Mouse (Mus musculus): ENCODE measurements around the gene Tmem69. TPM values are rescaled to one million over a fixed set of nuclear protein-coding genes. Genes with fewer than 3 reads are reported as not detected.

Tmem69 gene
- polyA plus RNA-seq, 1 experiment from 2014 or later, result 38.1 TPM

- Histone ChIP-seq H3K27ac (ENCODE audit: low read depth, low read length) (no peak overlapping the region), H3K27me3 (ENCODE audit: control insufficient read depth, insufficient read depth, low read length) (no peaks in the 10 kb centered on the region), H3K4me1 (ENCODE audit: control insufficient read depth, insufficient read depth, low read length) (no peaks in the 10 kb centered on the region; the same call in 1 of the 2 replicates), H3K4me3 (ENCODE audit: low read depth, low read length) (no peak overlapping the region), H3K36me3 (ENCODE audit: control insufficient read depth, insufficient read depth, low read length) (peaks cover 4% of the 10 kb centered on the region; the same call in 1 of the 2 replicates), H3K9ac (ENCODE audit: low read length) (no peak overlapping the region), H3K4me2 (no peak overlapping the region), H3K9me3 (ENCODE audit: control insufficient read depth, low read length) (no peaks in the 10 kb centered on the region)
- no peak for ATAC-seq (ENCODE audit: low FRiP score)
- no peak for DNase-seq (ENCODE audit: low spot score, missing footprints)
- WGBS, result 90% methylated on average over 3 of the region's 3 CpGs
Observed at GRCm38 (mm10) chr4:116553035-116553434, 2.7 kb downstream of the Tmem69 start.

DNA sequence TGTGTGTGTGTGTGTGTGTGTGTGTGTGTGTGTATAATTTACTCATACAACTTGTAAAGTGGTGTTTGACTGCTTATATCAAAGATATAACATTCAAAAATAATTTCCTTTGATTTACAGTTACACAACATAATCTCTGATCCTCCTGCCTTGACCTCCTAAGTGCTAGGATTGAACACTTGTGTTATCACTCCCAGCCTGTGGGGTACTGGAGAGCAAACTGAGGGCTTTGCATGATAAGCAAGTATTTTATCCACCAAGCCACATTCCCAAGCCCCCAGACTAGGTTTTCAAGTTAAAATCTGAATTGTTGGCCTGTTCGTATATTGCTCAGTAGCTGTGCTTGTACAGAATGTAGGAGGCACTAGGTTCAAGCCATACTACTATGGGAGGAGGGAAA is 5.3 kb downstream of the Tmem69 start:
- DNase-seq (ENCODE audit: low spot score, missing footprints) (no peak), ATAC-seq (ENCODE audit: low FRiP score) (no peak)
- WGBS, result 91% methylated on average over 1 of the region's 1 CpGs
- no peak overlapping the region for H3K27ac ChIP-seq (ENCODE audit: low read depth, low read length)
- H3K27me3 ChIP-seq (ENCODE audit: control insufficient read depth, insufficient read depth, low read length), result no peaks in the 10 kb centered on the region
- H3K9me3 ChIP-seq (ENCODE audit: control insufficient read depth, low read length), result no peaks in the 10 kb centered on the region
- no peak overlapping the region for H3K4me2 ChIP-seq
- H3K4me3 ChIP-seq (ENCODE audit: low read depth, low read length), result no peak overlapping the region
- no peak overlapping the region for H3K9ac ChIP-seq (ENCODE audit: low read length)
- H3K36me3 ChIP-seq (ENCODE audit: control insufficient read depth, insufficient read depth, low read length), result peaks cover 4% of the 10 kb centered on the region; the same call in 1 of the 2 replicates
- no peaks in the 10 kb centered on the region for H3K4me1 ChIP-seq (ENCODE audit: control insufficient read depth, insufficient read depth, low read length)

DNA sequence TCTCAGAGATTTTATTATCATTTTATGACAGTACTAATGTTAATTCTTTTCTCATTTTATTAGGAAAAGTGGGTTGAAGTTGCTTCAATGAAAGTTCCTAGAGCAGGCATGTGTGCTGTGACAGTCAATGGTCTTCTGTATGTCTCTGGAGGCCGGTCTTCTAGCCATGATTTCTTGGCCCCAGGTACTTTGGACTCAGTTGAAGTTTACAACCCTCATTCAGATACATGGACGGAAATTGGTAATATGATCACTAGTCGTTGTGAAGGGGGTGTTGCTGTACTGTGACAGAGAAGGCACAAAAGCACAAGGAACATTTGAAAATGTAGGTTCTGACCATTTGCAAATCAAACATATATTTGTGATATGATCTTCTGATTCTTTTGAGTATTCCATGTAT is 18.0 kb downstream of the Tmem69 start:
- no peak for DNase-seq (ENCODE audit: low spot score, missing footprints)
- no peaks in the 10 kb centered on the region for H3K4me1 ChIP-seq (ENCODE audit: control insufficient read depth, insufficient read depth, low read length)
- 90% methylated on average over 3 of the region's 3 CpGs for WGBS
- no peak overlapping the region for H3K9ac ChIP-seq (ENCODE audit: low read length)
- no peaks in the 10 kb centered on the region for H3K9me3 ChIP-seq (ENCODE audit: control insufficient read depth, low read length)
- no peak overlapping the region for H3K27ac ChIP-seq (ENCODE audit: low read depth, low read length)
- no peak overlapping the region for H3K4me3 ChIP-seq (ENCODE audit: low read depth, low read length)
- H3K27me3 ChIP-seq (ENCODE audit: control insufficient read depth, insufficient read depth, low read length), result no peaks in the 10 kb centered on the region
- no peaks in the 10 kb centered on the region for H3K36me3 ChIP-seq (ENCODE audit: control insufficient read depth, insufficient read depth, low read length)
- ATAC-seq (ENCODE audit: low FRiP score), result no peak
- no peak overlapping the region for H3K4me2 ChIP-seq

GRCm38 (mm10) chr4:116536351-116536750 is 19.4 kb downstream of the Tmem69 start:
- Histone ChIP-seq H3K4me1 (ENCODE audit: control insufficient read depth, insufficient read depth, low read length) (no peaks in the 10 kb centered on the region), H3K27me3 (ENCODE audit: control insufficient read depth, insufficient read depth, low read length) (no peaks in the 10 kb centered on the region), H3K4me3 (ENCODE audit: low read depth, low read length) (no peak overlapping the region), H3K4me2 (no peak overlapping the region), H3K9ac (ENCODE audit: low read length) (no peak overlapping the region), H3K27ac (ENCODE audit: low read depth, low read length) (no peak overlapping the region), H3K36me3 (ENCODE audit: control insufficient read depth, insufficient read depth, low read length) (no peaks in the 10 kb centered on the region), H3K9me3 (ENCODE audit: control insufficient read depth, low read length) (no peaks in the 10 kb centered on the region)
- DNase-seq (ENCODE audit: low spot score, missing footprints), result no peak
- no peak for ATAC-seq (ENCODE audit: low FRiP score)

DNA sequence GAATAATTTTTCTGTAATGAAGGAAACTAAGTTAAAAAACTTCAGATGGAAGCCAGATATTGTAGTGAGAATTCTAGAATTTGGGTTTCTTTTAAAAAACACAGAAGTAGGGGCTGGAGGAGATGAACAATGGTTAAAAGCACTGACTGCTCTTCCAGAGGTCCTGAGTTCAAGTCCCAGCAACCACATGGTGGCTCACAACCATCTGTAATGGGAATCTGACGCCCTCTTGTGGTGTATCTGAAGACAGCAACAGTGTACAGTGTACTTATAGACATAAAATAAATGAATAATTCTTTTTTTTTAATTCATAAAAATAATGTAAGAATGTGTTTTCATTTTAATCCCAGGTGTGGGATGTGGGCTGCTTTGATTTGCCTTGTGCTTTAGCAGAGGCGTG is 24.6 kb downstream of the Tmem69 start:
- H3K4me3 ChIP-seq (ENCODE audit: low read depth, low read length), result no peak overlapping the region
- DNase-seq (ENCODE audit: low spot score, missing footprints) (no peak), ATAC-seq (ENCODE audit: low FRiP score) (no peak)
- H3K9ac ChIP-seq (ENCODE audit: low read length), result no peak overlapping the region
- 69% methylated on average over 2 of the region's 2 CpGs for WGBS
- no peaks in the 10 kb centered on the region for H3K27me3 ChIP-seq (ENCODE audit: control insufficient read depth, insufficient read depth, low read length)
- 0 out of 2 replicates have a peak, but pooled peaks cover 3% of the 10 kb centered on the region for H3K36me3 ChIP-seq (ENCODE audit: control insufficient read depth, insufficient read depth, low read length)
- H3K4me2 ChIP-seq, result no peak overlapping the region
- H3K9me3 ChIP-seq (ENCODE audit: control insufficient read depth, low read length), result no peaks in the 10 kb centered on the region
- no peak overlapping the region for H3K27ac ChIP-seq (ENCODE audit: low read depth, low read length)
- H3K4me1 ChIP-seq (ENCODE audit: control insufficient read depth, insufficient read depth, low read length), result no peaks in the 10 kb centered on the region

DNA sequence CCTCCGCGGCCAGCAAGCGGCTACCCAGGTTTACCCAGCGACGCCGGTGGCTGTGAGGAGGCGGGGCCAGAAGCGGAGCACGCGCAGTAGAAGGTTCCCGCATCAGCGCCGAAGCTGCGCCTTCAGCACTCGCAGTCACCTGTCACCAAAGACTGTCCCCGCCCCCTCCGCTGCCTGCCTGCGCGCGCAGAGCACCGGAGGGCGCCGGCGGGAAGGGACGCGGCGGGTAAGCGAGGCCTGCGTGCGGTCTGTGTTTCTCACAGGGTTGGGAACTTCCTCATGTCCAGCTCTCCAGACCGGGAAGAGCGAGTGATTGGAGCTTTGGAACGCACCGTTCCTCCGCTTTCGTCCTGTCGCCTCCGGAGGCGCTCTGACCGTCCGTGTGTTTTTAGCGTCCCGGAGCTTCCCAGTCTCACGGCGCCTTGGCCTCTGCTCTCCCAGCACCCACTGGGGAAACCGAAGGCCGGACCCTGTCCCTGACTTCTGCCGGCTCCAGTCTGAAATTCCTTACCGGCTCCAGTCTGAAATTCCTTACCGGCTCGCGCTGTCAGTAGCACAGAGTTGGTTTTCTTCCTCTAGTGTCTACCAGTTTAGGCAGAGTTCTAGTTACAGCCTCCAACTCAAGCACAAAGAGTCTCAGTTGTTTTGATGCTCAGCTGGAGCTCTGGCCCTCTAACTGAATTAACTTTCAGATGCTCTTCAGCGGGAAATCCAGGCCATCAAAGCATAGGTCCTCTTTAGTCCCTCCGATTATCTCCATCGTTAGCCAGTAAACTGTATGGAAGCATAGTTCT is 48.1 kb downstream of the Tmem69 start, which contains the start of gene Ipp:
Gene Ipp, plus strand, starts transcription at position 125 of the 794 bp plus-strand sequence.
- under 1% methylated on average over 50 of the region's 55 CpGs for WGBS
- no peaks in the 10 kb centered on the region for H3K27me3 ChIP-seq (ENCODE audit: control insufficient read depth, insufficient read depth, low read length)
- peaks cover 6% of the 10 kb centered on the region; the same call in 1 of the 2 replicates for H3K4me1 ChIP-seq (ENCODE audit: control insufficient read depth, insufficient read depth, low read length)
- peak within 1 kb of the TSS; percentile 77 for H3K9ac ChIP-seq (ENCODE audit: low read length)
- DNase-seq (ENCODE audit: low spot score, missing footprints) (peak; percentile 99), ATAC-seq (ENCODE audit: low FRiP score) (peak; percentile 98)
- H3K4me2 ChIP-seq, result peak within 1 kb of the TSS; percentile 77
- no peaks in the 10 kb centered on the region for H3K36me3 ChIP-seq (ENCODE audit: control insufficient read depth, insufficient read depth, low read length)
- no peaks in the 10 kb centered on the region for H3K9me3 ChIP-seq (ENCODE audit: control insufficient read depth, low read length)
- peak within 1 kb of the TSS; percentile 83 for H3K27ac ChIP-seq (ENCODE audit: low read depth, low read length)
- H3K4me3 ChIP-seq (ENCODE audit: low read depth, low read length), result peak within 1 kb of the TSS; percentile 51

DNA sequence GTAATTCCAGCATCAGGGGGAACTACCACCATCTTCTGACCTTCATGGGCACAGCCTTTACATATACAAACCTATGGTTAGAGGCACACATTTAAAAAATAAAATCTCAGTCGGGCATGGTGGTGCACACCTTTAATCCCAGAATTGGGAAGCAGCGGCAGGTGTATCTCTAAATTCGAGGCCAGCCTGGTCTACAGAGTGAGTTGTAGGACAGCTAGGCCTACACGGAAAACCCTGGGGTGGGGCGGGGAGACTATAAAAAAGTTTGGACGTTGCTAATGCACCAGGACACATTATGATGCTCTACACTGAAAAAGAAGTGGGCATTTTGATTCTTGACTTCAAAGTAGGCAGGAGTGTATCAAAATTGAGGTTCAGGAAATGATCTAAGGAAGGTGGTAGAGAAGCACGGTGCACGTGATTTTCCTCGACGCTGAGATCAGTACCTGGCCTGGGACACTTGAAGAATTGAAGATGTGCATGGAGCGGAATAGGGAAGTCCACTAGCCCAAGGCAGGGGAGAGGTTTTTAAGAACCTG is 48.8 kb downstream of the Tmem69 start:
- Histone ChIP-seq H3K9ac (ENCODE audit: low read length) (peak overlapping the region; percentile 77), H3K9me3 (ENCODE audit: control insufficient read depth, low read length) (no peaks in the 10 kb centered on the region), H3K36me3 (ENCODE audit: control insufficient read depth, insufficient read depth, low read length) (no peaks in the 10 kb centered on the region), H3K27ac (ENCODE audit: low read depth, low read length) (no peak overlapping the region), H3K4me1 (ENCODE audit: control insufficient read depth, insufficient read depth, low read length) (peaks cover 6% of the 10 kb centered on the region; the same call in 1 of the 2 replicates), H3K4me3 (ENCODE audit: low read depth, low read length) (peak overlapping the region; percentile 51), H3K4me2 (peak overlapping the region; percentile 77), H3K27me3 (ENCODE audit: control insufficient read depth, insufficient read depth, low read length) (no peaks in the 10 kb centered on the region)
- WGBS, result 27% methylated on average over 11 of the region's 11 CpGs
- peak; percentile 14; the same call in 1 of the 2 replicates for ATAC-seq (ENCODE audit: low FRiP score)
- DNase-seq (ENCODE audit: low spot score, missing footprints), result peak; percentile 85

Other genes with a start within 250 kb of the Tmem69 start
- 31.9 and 35.6 TPM in 2 replicates for gene Mast2, start 91.8 kb downstream of the Tmem69 start, polyA plus RNA-seq (2014; fragmentation: Nextera tagmentation; extraction: Ambion mirVana)
- 4.6 and 5.4 TPM in 2 replicates for gene Ipp, start 48.4 kb downstream of the Tmem69 start, polyA plus RNA-seq (2014; fragmentation: Nextera tagmentation; extraction: Ambion mirVana)
- 37.1 and 42.4 TPM in 2 replicates for gene Gpbp1l1, start 1.7 kb upstream of the Tmem69 start, polyA plus RNA-seq (2014; fragmentation: Nextera tagmentation; extraction: Ambion mirVana)
- gene Ccdc17, start 40.7 kb upstream of the Tmem69 start, polyA plus RNA-seq (2014; fragmentation: Nextera tagmentation; extraction: Ambion mirVana), result 1.7 and 2.6 TPM in 2 replicates
- gene Nasp, start 72.0 kb upstream of the Tmem69 start, polyA plus RNA-seq (2014; fragmentation: Nextera tagmentation; extraction: Ambion mirVana), result 304 and 328 TPM in 2 replicates
- 544 TPM in 2 replicates for gene Akr1a1, start 95.7 kb upstream of the Tmem69 start, polyA plus RNA-seq (2014; fragmentation: Nextera tagmentation; extraction: Ambion mirVana)
- gene Prdx1, start 129.6 kb upstream of the Tmem69 start, polyA plus RNA-seq (2014; fragmentation: Nextera tagmentation; extraction: Ambion mirVana), result 1,035 and 1,053 TPM in 2 replicates
- 23.6 and 28.0 TPM in 2 replicates for gene Mmachc, start 152.5 kb upstream of the Tmem69 start, polyA plus RNA-seq (2014; fragmentation: Nextera tagmentation; extraction: Ambion mirVana)
- gene Ccdc163, start 152.6 kb upstream of the Tmem69 start, polyA plus RNA-seq (2014; fragmentation: Nextera tagmentation; extraction: Ambion mirVana), result 34.3 and 37.7 TPM in 2 replicates
- 5.5 and 6.1 TPM in 2 replicates for gene Tesk2, start 165.0 kb upstream of the Tmem69 start, polyA plus RNA-seq (2014; fragmentation: Nextera tagmentation; extraction: Ambion mirVana)